Mouse (Mus musculus): ENCODE results near the gene Tgfbi.

Gene Tgfbi

GRCm38 (mm10) chr13:56597831-56598612, 11.3 kb upstream of the Tgfbi start:
- DNase-seq (ENCODE audit: low spot score in 2 of 2) = no peak

GRCm38 (mm10) chr13:56599511-56599910, 9.8 kb upstream of the Tgfbi start:
- no peak for DNase-seq (ENCODE audit: low spot score in 2 of 2)

- DNase-seq (ENCODE audit: low spot score in 2 of 2) = no peak
Measured at GRCm38 (mm10) chr13:56600216-56600890, 9.0 kb upstream of the Tgfbi start.

- no peak for DNase-seq (ENCODE audit: low spot score in 2 of 2)
Measured at GRCm38 (mm10) chr13:56601199-56601598, 8.1 kb upstream of the Tgfbi start.

- no peak for DNase-seq (ENCODE audit: low spot score in 2 of 2)
Measured at GRCm38 (mm10) chr13:56605503-56605902, 3.8 kb upstream of the Tgfbi start.

GRCm38 (mm10) chr13:56606724-56607123, 2.6 kb upstream of the Tgfbi start:
- DNase-seq (ENCODE audit: low spot score in 2 of 2) = no peak

- DNase-seq (ENCODE audit: low spot score in 2 of 2) = no peak
Measured at GRCm38 (mm10) chr13:56607225-56607624, 2.1 kb upstream of the Tgfbi start.

- DNase-seq (ENCODE audit: low spot score in 2 of 2) = no peak
Measured at GRCm38 (mm10) chr13:56607846-56608245, 1.5 kb upstream of the Tgfbi start.

GRCm38 (mm10) chr13:56611129-56611528, 1.8 kb downstream of the Tgfbi start:
- DNase-seq (ENCODE audit: low spot score in 2 of 2) = no peak

- no peak for DNase-seq (ENCODE audit: low spot score in 2 of 2)
Measured at GRCm38 (mm10) chr13:56611741-56612140, 2.4 kb downstream of the Tgfbi start.

GRCm38 (mm10) chr13:56612331-56612730, 3.0 kb downstream of the Tgfbi start:
- DNase-seq (ENCODE audit: low spot score in 2 of 2) = no peak

GRCm38 (mm10) chr13:56613366-56613998, 4.2 kb downstream of the Tgfbi start:
- no peak for DNase-seq (ENCODE audit: low spot score in 2 of 2)

- DNase-seq (ENCODE audit: low spot score in 2 of 2) = no peak
Measured at GRCm38 (mm10) chr13:56614768-56615167, 5.4 kb downstream of the Tgfbi start.

GRCm38 (mm10) chr13:56615223-56615622, 5.9 kb downstream of the Tgfbi start:
- DNase-seq (ENCODE audit: low spot score in 2 of 2) = no peak

GRCm38 (mm10) chr13:56615864-56616263, 6.5 kb downstream of the Tgfbi start:
- no peak for DNase-seq (ENCODE audit: low spot score in 2 of 2)

GRCm38 (mm10) chr13:56616386-56616785, 7.1 kb downstream of the Tgfbi start:
- DNase-seq (ENCODE audit: low spot score in 2 of 2) = no peak

- DNase-seq (ENCODE audit: low spot score in 2 of 2) = no peak
Measured at GRCm38 (mm10) chr13:56617197-56617596, 7.9 kb downstream of the Tgfbi start.

- no peak for DNase-seq (ENCODE audit: low spot score in 2 of 2)
Measured at GRCm38 (mm10) chr13:56622201-56622757, 13.0 kb downstream of the Tgfbi start.

- no peak for DNase-seq (ENCODE audit: low spot score in 2 of 2)
Measured at GRCm38 (mm10) chr13:56626524-56626923, 17.2 kb downstream of the Tgfbi start.

- no peak for DNase-seq (ENCODE audit: low spot score in 2 of 2)
Measured at GRCm38 (mm10) chr13:56630081-56630480, 20.8 kb downstream of the Tgfbi start.

- DNase-seq (ENCODE audit: low spot score in 2 of 2) = no peak
Measured at GRCm38 (mm10) chr13:56630552-56630951, 21.2 kb downstream of the Tgfbi start.

- no peak for DNase-seq (ENCODE audit: low spot score in 2 of 2)
Measured at GRCm38 (mm10) chr13:56631332-56631731, 22.0 kb downstream of the Tgfbi start.

All from left cerebral cortex, adult 9 months (tissue).